Mouse (Mus musculus) G1E (cell line): ENCODE data around the gene Ufc1.

Source experiments
- CTCF ChIP-seq: IDR thresholded peaks from 2 replicates; pipeline ENCODE4 v1.5.1; 2012; ENCODE audit warnings: low read depth, low read length, inconsistent platforms, mixed read lengths
- GATA1 ChIP-seq: IDR thresholded peaks from 2 replicates; pipeline ENCODE4 v1.6.1; 2012; ENCODE audit warnings: borderline replicate concordance, low read length, inconsistent platforms, mixed read lengths
- POLR2AphosphoS5 ChIP-seq: IDR thresholded peaks from 2 replicates; pipeline ENCODE4 v1.6.1; 2012; ENCODE audit warnings: low read depth, low read length, inconsistent platforms; ENCODE audit not compliant: insufficient replicate concordance

DNA sequence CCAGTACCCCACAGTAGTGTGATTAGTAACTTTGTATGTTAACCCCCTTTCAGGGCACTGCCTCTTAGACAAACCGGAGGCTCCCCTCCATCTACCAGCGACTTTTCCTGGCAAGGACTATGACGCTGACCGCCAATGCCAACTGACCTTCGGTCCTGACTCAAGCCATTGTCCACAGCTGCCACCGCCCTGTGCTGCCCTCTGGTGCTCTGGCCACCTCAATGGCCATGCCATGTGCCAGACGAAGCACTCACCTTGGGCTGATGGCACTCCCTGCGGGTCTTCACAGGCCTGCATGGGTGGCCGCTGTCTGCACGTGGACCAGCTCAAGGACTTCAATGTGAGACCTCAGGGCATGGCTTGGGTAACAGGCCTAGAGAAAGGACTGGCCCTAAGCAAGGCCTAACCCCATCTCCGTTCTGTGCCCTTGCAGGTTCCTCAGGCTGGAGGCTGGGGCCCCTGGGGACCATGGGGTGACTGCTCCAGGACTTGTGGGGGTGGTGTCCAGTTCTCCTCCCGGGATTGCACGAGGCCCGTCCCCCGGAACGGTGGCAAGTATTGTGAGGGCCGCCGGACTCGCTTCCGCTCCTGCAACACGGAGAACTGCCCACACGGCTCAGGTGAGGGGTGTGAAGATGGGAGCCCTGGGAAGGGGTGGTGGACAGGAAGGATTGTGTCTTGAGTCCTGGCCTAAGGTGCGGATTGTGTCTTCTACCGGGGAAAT is 38.6 kb downstream of the Ufc1 start:
- TF ChIP-seq POLR2AphosphoS5 (no peak), CTCF (no peak), GATA1 (no peak)
